7 mouse cellular contexts compared by ENCODE assay signal in genomic region chr1:120197189-120197588, GRCm38 (mm10).
DNase-seq lines count a peak whose midpoint lies in the region; ATAC-seq lines count a peak whose summit lies in the region.

No protein-coding gene starts in this region.

- no peaks in the 10 kb centered on the region for H3K27me3 ChIP-seq in intestine, embryonic 15.5 days (replicated peaks)
- no peaks in the 10 kb centered on the region for H3K27me3 ChIP-seq in midbrain, embryonic 14.5 days (ENCODE audit: control insufficient read depth, insufficient read depth, low read length)

- H3K9ac ChIP-seq in intestine, embryonic 15.5 days, result no peak overlapping the region
- no peak overlapping the region for H3K9ac ChIP-seq in midbrain, embryonic 14.5 days (replicated peaks; ENCODE audit: low read length)

- H3K27ac ChIP-seq in intestine, embryonic 15.5 days, result no peak overlapping the region
- no peak overlapping the region for H3K27ac ChIP-seq in midbrain, embryonic 14.5 days (replicated peaks; ENCODE audit: low read depth, low read length)

- no peaks in the 10 kb centered on the region for H3K36me3 ChIP-seq in intestine, embryonic 15.5 days
- H3K36me3 ChIP-seq in midbrain, embryonic 14.5 days (ENCODE audit: control insufficient read depth, insufficient read depth, low read length), result no peaks in the 10 kb centered on the region

- H3K9me3 ChIP-seq in intestine, embryonic 15.5 days, result no peaks in the 10 kb centered on the region
- H3K9me3 ChIP-seq in midbrain, embryonic 14.5 days (ENCODE audit: control insufficient read depth, low read length), result no peaks in the 10 kb centered on the region

- peak; percentile 86 for DNase-seq in ZHBTc4 (ENCODE audit: low read depth, low spot score)
- DNase-seq in cerebellum, postnatal 25 days, result peak; percentile 58 to 73
- DNase-seq in frontal cortex, postnatal 36 days (ENCODE audit: low spot score in 2 of 2), result peak; percentile 78 to 87
- peak; percentile 71 to 79 for DNase-seq in left cerebral cortex, postnatal 10 days (ENCODE audit: extremely low spot score in 1 of 2, low spot score in 2 of 2)
- DNase-seq in midbrain, embryonic 14.5 days, result peak; percentile 88
- peak; percentile 46 for DNase-seq in spleen, adult 12 weeks (ENCODE audit: low spot score)

- 15% methylated on average over 5 of the region's 5 CpGs for WGBS in intestine, embryonic 15.5 days
- WGBS in midbrain, embryonic 14.5 days, result 17% methylated on average over 5 of the region's 5 CpGs

- no peak overlapping the region for H3K4me2 ChIP-seq in intestine, embryonic 15.5 days (replicated peaks)
- no peak overlapping the region for H3K4me2 ChIP-seq in midbrain, embryonic 14.5 days (ENCODE audit: low read length)

- H3K4me3 ChIP-seq in intestine, embryonic 15.5 days (replicated peaks), result no peak overlapping the region
- no peak overlapping the region for H3K4me3 ChIP-seq in midbrain, embryonic 14.5 days (replicated peaks; ENCODE audit: low read depth, low read length)

- ATAC-seq in intestine, embryonic 15.5 days, result peak; percentile 66; the same call in 1 of the 2 replicates
- ATAC-seq in midbrain, embryonic 14.5 days (ENCODE audit: low FRiP score, low TSS enrichment), result peak; percentile 53; the same call in 1 of the 2 replicates

- no peaks in the 10 kb centered on the region for H3K4me1 ChIP-seq in intestine, embryonic 15.5 days (replicated peaks)
- H3K4me1 ChIP-seq in midbrain, embryonic 14.5 days (ENCODE audit: control insufficient read depth, insufficient read depth, low read length), result no peaks in the 10 kb centered on the region

- intact Hi-C loops in left cerebral cortex, postnatal 10 days (cut with DNase I), result loop anchor here (2.0 to 10.0 kb wide), 2 partner anchors 148 to 354 kb away; partner anchors contain the start of gene C1ql2
